Mouse (Mus musculus) thymus, postnatal 36 days (tissue): ENCODE measurements around the gene Arfip1.

Experiments
- DNase-seq, 2 experiments: peaks; one replicate each; pipeline ENCODE4 v3.0.0; 2022; ENCODE audit warnings: mixed read lengths in 2 of 2

Arfip1 gene

DNA sequence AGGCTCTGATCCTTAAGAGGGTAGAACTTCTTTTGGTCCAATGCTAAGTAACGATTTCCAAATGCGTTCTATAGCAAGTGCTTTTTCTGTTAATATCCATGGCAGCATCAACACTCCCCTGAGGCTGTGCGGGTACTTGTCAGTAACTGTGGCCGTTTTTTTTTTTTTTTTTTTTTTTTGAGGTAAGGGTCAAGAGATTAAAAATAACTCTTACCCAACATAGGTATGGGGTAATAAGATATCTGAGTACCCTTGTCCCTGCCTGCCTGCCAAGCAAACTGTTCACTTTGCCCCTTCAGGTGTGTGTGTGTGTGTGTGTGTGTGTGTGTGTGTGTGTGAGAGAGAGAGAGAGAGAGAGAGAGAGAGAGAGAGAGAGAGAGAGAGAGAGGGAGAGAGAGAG is 98.1 kb downstream of the Arfip1 start:
- no peak for DNase-seq

DNA sequence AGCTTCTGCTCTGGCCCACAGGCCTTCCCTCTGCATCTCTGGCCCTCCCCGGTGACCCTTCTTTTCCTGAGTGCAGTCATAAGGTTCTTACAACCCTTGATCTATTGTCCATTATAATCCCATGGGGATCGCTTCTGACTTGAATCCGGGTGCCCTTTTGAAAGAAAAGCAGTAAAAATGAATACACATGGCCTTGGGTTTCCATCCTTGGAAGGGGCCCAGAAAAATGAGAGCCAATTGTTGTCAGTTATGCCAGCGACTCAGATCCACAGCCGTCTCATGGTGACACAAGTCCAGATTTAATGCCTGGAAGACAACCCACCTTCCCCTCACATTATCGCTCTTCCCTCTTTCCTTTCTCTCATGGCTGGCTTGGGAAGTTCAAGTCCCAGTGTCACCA is 100.3 kb downstream of the Arfip1 start:
- DNase-seq, result no peak

DNA sequence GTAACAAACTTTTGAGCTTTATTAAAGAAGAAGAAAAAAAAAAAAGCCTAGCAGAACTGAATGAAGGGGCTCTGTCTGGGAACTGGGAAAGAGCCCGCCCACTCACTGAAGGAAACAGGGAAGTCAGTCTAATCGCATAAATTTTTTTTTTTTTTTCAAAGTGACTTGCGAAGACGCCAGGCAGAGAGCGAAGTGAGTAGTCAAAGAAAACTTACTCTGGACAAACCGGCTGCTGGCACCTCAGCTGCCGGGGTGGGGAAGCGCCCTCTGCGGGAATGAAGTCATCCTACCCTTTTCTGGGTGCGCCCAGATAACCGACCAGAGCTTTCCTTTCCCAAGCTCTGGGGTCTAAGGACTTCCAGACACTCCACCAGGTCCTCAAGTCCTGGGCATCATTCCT is 101.3 kb downstream of the Arfip1 start:
- DNase-seq, result no peak

GRCm38 (mm10) chr3:84480006-84480897 is 102.2 kb downstream of the Arfip1 start, which contains the start of gene Fhdc1:
TSS of gene Fhdc1 (minus strand) at chr3:84480429.
- peak; percentile 26 to 38 for DNase-seq

- DNase-seq, result peak in 1 of 2 experiments; percentile 6
Measured at GRCm38 (mm10) chr3:84479293-84480005, 103.0 kb downstream of the Arfip1 start.

GRCm38 (mm10) chr3:84478896-84479292 is 103.5 kb downstream of the Arfip1 start:
- no peak for DNase-seq

DNA sequence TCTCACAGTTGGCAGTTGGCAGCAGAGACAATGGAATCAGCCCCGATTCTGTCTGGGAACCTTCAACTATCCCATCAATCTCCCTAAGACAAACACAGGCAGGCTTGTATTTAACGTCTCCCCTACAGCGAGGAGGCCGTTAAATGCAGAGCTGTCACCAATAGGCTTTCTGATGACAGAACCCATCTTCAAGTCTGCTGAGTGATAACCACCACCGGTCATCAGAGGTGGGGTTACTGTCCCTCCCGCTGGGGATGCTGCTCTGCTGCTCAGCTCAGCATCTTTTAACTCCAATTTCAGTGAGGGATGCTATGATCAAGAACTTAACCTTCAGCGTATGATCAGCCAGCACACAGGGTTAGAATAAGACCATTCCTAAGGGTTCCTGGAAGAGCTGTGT is 104.2 kb downstream of the Arfip1 start:
- DNase-seq, result no peak

- DNase-seq, result no peak
Measured at GRCm38 (mm10) chr3:84477498-84477897, 104.9 kb downstream of the Arfip1 start.

- no peak for DNase-seq
Measured at GRCm38 (mm10) chr3:84474981-84475775, 107.2 kb downstream of the Arfip1 start.

DNA sequence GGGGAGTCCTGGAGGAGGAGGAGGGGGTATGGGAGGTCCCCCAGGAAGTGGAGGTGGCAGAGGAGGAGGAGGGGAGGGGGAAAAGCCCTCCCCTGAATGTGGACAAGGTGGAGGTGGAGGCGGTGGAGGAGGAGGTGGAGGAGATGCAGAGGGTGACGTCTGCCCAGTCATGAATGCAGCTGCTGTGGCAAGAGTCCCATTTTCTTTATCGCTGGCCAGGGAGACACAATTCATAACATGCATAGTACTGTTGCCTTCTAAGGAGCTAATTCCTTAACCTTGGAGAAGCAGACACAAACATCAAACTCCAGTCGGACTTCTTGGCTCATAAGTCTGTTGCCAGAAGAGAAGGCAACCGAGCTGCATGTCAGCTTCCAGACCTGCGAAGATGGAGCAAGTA is 108.0 kb downstream of the Arfip1 start:
- DNase-seq, result no peak

DNA sequence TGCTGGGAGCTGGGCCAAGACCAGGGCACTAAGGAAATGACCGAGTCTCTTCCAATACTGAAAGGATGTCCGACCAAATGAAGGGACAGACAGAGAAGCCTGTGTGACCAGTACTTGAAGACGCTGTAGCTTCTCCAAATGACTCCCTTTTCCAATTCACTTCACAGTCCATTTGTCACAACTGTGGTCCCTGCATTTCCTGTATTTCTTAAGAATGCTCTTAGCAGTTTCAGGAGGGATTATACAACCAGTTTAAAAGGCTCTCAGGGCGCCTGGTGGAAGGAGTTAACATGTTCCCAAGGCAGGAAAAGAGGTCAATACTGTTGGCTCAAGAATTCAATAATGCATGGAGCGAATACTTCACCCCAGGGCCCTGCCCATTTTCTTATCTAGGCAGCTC is 109.5 kb downstream of the Arfip1 start:
- no peak for DNase-seq

- no peak for DNase-seq
Measured at GRCm38 (mm10) chr3:84472527-84472926, 109.9 kb downstream of the Arfip1 start.

- DNase-seq, result no peak
Measured at GRCm38 (mm10) chr3:84471146-84471545, 111.3 kb downstream of the Arfip1 start.

DNA sequence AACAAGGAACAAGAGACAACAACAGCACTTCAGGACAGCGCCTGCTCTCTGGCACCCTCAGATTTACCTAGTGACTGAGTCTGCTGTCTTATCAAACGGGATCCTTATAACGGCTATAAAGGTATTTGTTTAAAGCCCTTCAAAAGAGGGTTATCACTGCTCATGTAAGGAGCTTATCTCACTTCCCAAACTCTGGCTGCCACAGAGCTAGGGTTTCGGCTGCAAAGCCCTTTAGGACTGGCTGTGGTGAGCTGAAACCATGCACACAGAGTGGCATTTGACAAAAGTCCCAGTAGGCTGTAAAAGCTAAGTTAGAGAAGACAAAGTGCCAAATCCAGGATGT is 114.3 kb downstream of the Arfip1 start:
- DNase-seq, result no peak

DNA sequence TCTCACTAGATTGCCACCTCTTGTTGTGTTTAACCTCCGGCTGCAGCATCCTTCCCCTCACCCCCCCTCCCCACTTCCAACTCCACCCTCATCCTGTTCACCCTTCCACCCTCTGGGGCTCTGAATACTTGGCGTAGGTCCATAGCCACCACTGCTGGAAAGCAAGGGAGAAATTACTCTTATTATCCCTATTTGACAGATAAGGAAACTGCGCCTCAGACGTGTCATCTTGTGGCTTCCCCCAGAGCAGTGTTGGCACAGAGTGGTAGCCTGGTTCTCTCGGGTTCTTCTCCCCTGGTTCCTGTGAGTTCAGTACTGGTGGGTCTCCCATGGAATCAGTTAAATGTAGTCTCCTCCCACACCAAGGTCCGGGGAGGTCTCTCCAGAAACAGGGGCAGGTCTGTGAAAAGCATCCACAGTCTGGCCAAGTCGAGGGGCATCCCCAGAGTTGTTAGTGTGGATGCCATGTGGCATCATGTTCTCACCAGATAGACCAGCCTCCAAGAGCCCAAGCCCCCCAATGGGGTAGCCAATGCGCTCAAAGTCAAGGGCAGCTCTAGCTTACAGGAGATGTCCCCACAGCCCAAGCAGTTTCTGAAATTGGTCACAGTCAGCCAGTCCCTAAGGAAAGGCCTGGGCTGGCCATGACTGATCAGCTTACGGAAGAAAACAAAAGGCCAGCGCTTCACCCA is 114.9 kb downstream of the Arfip1 start:
- no peak for DNase-seq

DNA sequence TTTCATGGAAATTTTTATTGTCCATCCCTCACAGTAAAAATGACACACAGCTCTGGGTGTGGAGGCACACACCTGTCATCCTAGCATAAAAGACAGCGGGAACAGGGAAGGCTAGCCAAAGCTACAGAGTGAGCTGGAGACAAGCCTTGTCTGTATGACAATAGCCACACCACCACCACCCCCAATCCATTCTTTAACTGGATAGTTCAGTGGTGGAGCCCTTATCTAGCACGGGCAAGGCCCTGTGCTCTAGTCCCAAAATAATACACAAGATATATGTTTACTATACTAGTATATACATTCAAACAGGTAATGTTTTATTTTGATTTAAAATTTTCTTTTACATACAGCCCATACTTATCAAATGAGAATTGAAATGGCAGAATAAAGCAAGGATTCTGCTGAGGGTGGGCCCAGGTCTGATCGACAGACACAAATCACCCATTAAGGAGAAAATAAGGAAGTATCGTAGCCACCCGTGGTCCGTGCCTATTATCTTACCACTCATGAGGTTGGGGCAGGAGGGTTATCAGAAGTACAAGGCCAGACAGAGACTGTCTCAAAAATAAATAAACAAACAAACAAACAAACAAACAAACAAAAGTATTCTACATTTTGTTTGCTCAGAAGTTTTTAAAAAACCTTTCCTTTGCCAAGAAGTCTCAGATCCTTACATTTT is 116.5 kb downstream of the Arfip1 start:
- no peak for DNase-seq

- no peak for DNase-seq
Measured at GRCm38 (mm10) chr3:84461687-84462086, 120.7 kb downstream of the Arfip1 start.

DNA sequence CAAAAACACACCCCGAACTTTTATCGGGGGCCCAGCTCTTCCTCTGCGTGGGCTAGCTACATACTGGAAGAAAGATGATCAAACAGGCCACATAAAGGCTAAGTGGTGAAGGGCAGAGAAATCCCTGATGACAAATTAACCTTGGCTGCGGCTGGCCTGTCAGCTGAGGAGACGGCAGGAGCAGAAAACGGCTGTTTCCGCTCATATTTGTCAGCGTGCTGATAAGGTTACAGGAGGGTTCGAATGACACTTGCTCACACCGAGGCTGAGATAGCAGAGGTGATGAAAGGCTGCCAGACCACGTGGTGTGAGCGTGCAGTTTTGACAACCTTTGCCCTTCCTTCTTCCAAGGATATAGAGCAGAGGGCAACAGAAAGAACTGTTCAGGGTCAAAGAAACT is 121.5 kb downstream of the Arfip1 start:
- DNase-seq, result peak in 1 of 2 experiments; percentile 11

GRCm38 (mm10) chr3:84460499-84460898 is 121.9 kb downstream of the Arfip1 start:
- DNase-seq, result peak in 1 of 2 experiments; percentile 10

DNA sequence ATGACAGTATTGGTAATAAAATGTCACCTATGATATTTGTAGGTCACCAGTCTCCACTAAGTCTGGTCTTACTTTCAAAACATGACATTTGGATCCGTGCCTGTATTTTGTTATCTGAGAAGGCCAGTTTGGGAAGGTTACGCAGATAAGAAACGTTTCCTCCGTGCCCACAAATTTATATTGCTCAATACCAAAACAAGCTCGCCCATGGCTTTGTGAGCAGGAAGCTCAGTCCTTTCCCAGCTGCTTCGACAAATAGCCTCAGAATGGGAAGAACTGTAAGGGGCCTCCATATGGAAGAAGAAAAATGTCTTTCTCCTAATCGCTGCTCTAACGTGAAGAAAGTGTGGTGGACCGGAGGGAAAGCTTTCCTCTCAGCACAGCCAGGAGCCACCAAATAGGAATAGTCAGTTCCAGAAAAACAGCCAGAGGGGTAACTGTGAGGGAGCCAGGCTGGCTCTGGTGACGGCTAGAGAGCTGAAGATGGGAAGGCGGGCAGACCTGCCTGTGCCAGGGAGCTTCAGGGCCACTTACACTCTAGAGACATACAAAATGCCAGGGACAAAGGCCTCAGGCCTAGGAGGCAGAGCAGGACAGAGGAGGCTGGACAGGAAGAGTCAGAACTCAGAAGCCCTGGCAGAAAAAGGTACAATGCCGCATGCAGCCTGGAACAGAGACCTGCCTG is 126.5 kb downstream of the Arfip1 start:
- DNase-seq, result no peak

DNA sequence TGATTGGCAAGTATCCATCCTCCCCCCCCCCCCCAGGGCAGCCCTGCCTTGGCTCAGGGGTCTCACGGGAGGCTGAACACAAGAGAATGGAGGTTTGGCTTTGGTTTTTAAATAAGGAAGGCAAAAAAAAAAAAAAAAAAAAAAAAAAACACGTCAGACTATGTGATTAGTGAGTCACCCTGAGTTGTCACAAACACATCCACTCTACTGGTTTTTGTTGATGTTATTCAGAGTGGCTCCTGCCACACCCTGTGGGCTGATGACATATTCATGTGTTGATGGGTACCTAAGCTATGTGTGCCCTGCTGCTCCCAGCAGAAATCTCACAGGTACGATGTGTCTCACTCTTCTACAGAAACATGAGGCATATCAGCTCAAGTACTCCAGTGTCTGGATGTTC is 131.8 kb downstream of the Arfip1 start:
- no peak for DNase-seq
